Mouse (Mus musculus) embryonic fibroblast, embryonic 13.5 days (primary cell): ENCODE measurements around the gene Herc2.

Source experiments
- CTCF ChIP-seq: IDR thresholded peaks from 2 replicates; pipeline ENCODE4 v1.5.1; 2011; ENCODE audit warnings: mild to moderate bottlenecking, control low read depth, low read length, moderate library complexity, borderline replicate concordance; ENCODE audit not compliant: insufficient read depth
- POLR2A ChIP-seq: IDR thresholded peaks from 2 replicates; pipeline ENCODE4 v1.6.1; 2011; ENCODE audit warnings: low read depth, mild to moderate bottlenecking, control low read depth, low read length, moderate library complexity

GRCm38 (mm10) chr7:56018446-56018971 is 31.5 kb upstream of the Herc2 start:
- TF ChIP-seq CTCF (no peak), POLR2A (no peak)
